Mouse (Mus musculus): Measurements from ENCODE around the gene Eid2. TPM values are rescaled to one million over a fixed set of nuclear protein-coding genes. Genes with fewer than 3 reads are reported as not detected.

Gene Eid2
- polyA plus RNA-seq, 1 experiment from 2014 or later = 12.6 TPM

DNA sequence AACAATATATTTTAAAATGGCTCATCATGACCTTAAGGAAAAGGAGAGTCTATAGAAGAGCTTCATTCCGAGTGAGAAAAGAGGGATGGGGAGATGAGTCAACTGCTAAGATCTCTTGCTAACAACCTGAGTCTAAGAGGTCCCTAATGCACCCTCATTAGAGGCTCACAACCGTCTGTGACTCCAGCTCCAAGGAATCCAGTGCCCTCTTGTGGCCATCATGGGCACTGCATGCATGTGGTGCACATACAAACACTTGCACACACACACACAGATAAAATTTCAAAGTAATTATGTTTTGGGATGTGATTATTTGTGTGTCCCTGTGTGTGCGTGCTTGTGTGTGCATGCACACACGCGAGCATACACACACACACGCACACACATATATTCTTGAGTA, 12.2 kb upstream of the Eid2 start:
- Histone ChIP-seq H3K27ac (ENCODE audit: low read depth, low read length) (no peak overlapping the region), H3K36me3 (ENCODE audit: control insufficient read depth, insufficient read depth, low read length) (no peaks in the 10 kb centered on the region), H3K9me3 (ENCODE audit: control insufficient read depth, low read length) (peaks cover 3% of the 10 kb centered on the region; the same call in 1 of the 2 replicates), H3K9ac (ENCODE audit: low read length) (no peak overlapping the region), H3K27me3 (ENCODE audit: control insufficient read depth, insufficient read depth, low read length) (no peaks in the 10 kb centered on the region), H3K4me2 (ENCODE audit: low read depth, low read length, severe bottlenecking) (no peak overlapping the region), H3K4me1 (replicated peaks; ENCODE audit: control insufficient read depth, insufficient read depth, low read length) (no peaks in the 10 kb centered on the region), H3K4me3 (ENCODE audit: low read depth, low read length) (no peak overlapping the region)
- WGBS = 74% methylated on average over 6 of the region's 6 CpGs
- DNase-seq (ENCODE audit: low spot score) (peak; percentile 47), ATAC-seq (replicated peaks; ENCODE audit: low FRiP score) (no peak)

GRCm38 (mm10) chr7:28262861-28263260, 4.8 kb upstream of the Eid2 start:
- H3K9ac ChIP-seq (ENCODE audit: low read length) = no peak overlapping the region
- ATAC-seq (replicated peaks; ENCODE audit: low FRiP score) (no peak), DNase-seq (ENCODE audit: low spot score) (no peak)

DNA sequence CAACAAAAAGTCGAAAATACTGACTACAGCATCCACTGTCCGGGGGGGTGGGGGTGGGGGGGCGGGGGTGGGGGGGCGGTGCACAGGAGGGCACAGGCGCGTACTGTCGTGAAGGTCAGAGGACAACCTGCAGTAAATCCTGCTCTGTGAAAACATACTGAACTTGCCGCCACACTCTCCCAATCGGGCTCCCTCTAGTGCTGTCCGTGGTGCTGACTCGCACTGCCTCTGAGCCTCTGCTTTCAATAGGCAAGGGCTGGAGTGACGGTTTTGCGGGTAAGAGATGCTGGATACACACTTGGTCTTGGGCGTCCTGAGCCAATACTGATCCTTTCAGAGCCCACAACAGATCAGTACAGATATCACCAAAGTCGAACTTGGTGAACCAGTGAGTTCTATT, 3.9 kb upstream of the Eid2 start:
- Histone ChIP-seq H3K27me3 (ENCODE audit: control insufficient read depth, insufficient read depth, low read length) (no peaks in the 10 kb centered on the region), H3K4me3 (ENCODE audit: low read depth, low read length) (no peak overlapping the region), H3K9me3 (ENCODE audit: control insufficient read depth, low read length) (no peaks in the 10 kb centered on the region), H3K9ac (ENCODE audit: low read length) (no peak overlapping the region), H3K4me2 (ENCODE audit: low read depth, low read length, severe bottlenecking) (no peak overlapping the region), H3K36me3 (ENCODE audit: control insufficient read depth, insufficient read depth, low read length) (no peaks in the 10 kb centered on the region), H3K4me1 (replicated peaks; ENCODE audit: control insufficient read depth, insufficient read depth, low read length) (0 out of 2 replicates have a peak, but pooled peaks cover 2% of the 10 kb centered on the region), H3K27ac (ENCODE audit: low read depth, low read length) (no peak overlapping the region)
- no peak for ATAC-seq (replicated peaks; ENCODE audit: low FRiP score)
- peak; percentile 84 for DNase-seq (ENCODE audit: low spot score)
- 7% methylated on average over 15 of the region's 15 CpGs for WGBS

More at GRCm38 (mm10) chr7:28262861-28263260, 4.8 kb upstream of the Eid2 start:
- Histone ChIP-seq H3K9me3 (ENCODE audit: control insufficient read depth, low read length) (no peaks in the 10 kb centered on the region), H3K36me3 (ENCODE audit: control insufficient read depth, insufficient read depth, low read length) (no peaks in the 10 kb centered on the region), H3K27ac (ENCODE audit: low read depth, low read length) (no peak overlapping the region), H3K27me3 (ENCODE audit: control insufficient read depth, insufficient read depth, low read length) (no peaks in the 10 kb centered on the region), H3K4me2 (ENCODE audit: low read depth, low read length, severe bottlenecking) (no peak overlapping the region), H3K4me1 (replicated peaks; ENCODE audit: control insufficient read depth, insufficient read depth, low read length) (no peaks in the 10 kb centered on the region), H3K4me3 (ENCODE audit: low read depth, low read length) (no peak overlapping the region)
- 45% methylated on average over 5 of the region's 5 CpGs for WGBS

- DNase-seq (ENCODE audit: low spot score) (no peak), ATAC-seq (replicated peaks; ENCODE audit: low FRiP score) (no peak)
- H3K9me3 ChIP-seq (ENCODE audit: control insufficient read depth, low read length) = no peaks in the 10 kb centered on the region; the same call in 1 of the 2 replicates
- H3K36me3 ChIP-seq (ENCODE audit: control insufficient read depth, insufficient read depth, low read length) = peaks cover 2% of the 10 kb centered on the region; the same call in 1 of the 2 replicates
- no peaks in the 10 kb centered on the region for H3K27me3 ChIP-seq (ENCODE audit: control insufficient read depth, insufficient read depth, low read length)
- no peak overlapping the region for H3K4me2 ChIP-seq (ENCODE audit: low read depth, low read length, severe bottlenecking)
- H3K9ac ChIP-seq (ENCODE audit: low read length) = no peak overlapping the region
- WGBS = 91% methylated on average over 13 of the region's 13 CpGs
- H3K4me3 ChIP-seq (ENCODE audit: low read depth, low read length) = no peak overlapping the region
- 0 out of 2 replicates have a peak, but pooled peaks cover 2% of the 10 kb centered on the region for H3K4me1 ChIP-seq (replicated peaks; ENCODE audit: control insufficient read depth, insufficient read depth, low read length)
- H3K27ac ChIP-seq (ENCODE audit: low read depth, low read length) = no peak overlapping the region
Measured at GRCm38 (mm10) chr7:28265391-28265790, 2.3 kb upstream of the Eid2 start.

DNA sequence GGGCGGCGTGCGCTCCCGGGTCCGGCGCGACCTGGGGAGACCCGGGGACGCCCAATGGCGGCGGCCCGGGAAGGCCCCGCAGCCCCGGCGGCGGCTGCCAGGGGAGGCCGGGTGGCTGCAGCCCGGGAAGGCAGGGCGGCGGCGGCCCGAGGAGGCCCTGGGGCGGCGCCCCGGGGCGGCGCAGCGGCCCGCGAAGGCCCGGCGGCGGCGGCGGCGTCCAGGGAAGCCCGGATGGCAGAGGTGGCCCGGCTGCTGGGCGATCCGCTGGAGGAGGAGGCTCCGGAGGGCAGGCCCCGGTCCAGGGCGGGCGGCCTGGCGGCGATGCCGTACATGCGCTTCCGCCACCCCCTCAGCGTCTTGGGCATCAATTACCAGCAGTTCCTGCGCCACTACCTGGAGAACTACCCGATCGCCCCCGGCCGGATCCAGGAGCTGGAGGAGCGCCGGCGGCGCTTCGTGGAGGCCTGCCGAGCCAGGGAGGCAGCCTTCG, 406 bp downstream of the Eid2 start:
- ATAC-seq (replicated peaks; ENCODE audit: low FRiP score) (peak; percentile 77), DNase-seq (ENCODE audit: low spot score) (peak; percentile 81)
- Histone ChIP-seq H3K9me3 (ENCODE audit: control insufficient read depth, low read length) (no peaks in the 10 kb centered on the region; the same call in 1 of the 2 replicates), H3K4me3 (ENCODE audit: low read depth, low read length) (peak overlapping the region; percentile 96), H3K36me3 (ENCODE audit: control insufficient read depth, insufficient read depth, low read length) (peaks cover 2% of the 10 kb centered on the region; the same call in 1 of the 2 replicates), H3K27me3 (ENCODE audit: control insufficient read depth, insufficient read depth, low read length) (no peaks in the 10 kb centered on the region), H3K4me1 (replicated peaks; ENCODE audit: control insufficient read depth, insufficient read depth, low read length) (0 out of 2 replicates have a peak, but pooled peaks cover 2% of the 10 kb centered on the region), H3K4me2 (ENCODE audit: low read depth, low read length, severe bottlenecking) (peak overlapping the region; percentile 72), H3K9ac (ENCODE audit: low read length) (peak overlapping the region; percentile 99), H3K27ac (ENCODE audit: low read depth, low read length) (peak overlapping the region; percentile 68)
- WGBS = under 1% methylated on average over 46 of the region's 62 CpGs

DNA sequence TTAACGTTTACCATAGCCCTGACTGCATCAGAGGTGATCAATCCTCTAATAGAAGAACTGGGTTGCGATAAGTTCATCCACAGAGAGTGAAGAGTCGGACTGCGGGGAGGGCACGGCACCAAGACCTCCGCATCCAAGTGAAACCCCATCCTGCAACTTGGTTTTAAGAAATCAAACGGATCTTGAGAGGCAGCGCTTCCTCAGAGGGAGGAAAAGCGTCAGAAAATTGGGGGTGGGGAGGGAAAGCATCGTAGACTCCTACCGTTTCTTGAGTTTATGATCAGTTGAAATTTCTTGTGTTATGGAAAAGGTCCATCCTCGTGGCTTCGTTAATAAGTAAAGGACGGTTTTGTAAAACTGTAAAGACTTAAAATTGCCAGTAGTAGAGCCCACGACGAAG, 895 bp downstream of the Eid2 start:
- Histone ChIP-seq H3K27ac (ENCODE audit: low read depth, low read length) (no peak overlapping the region), H3K27me3 (ENCODE audit: control insufficient read depth, insufficient read depth, low read length) (no peaks in the 10 kb centered on the region), H3K4me1 (replicated peaks; ENCODE audit: control insufficient read depth, insufficient read depth, low read length) (0 out of 2 replicates have a peak, but pooled peaks cover 2% of the 10 kb centered on the region), H3K36me3 (ENCODE audit: control insufficient read depth, insufficient read depth, low read length) (peaks cover 2% of the 10 kb centered on the region; the same call in 1 of the 2 replicates), H3K9me3 (ENCODE audit: control insufficient read depth, low read length) (no peaks in the 10 kb centered on the region; the same call in 1 of the 2 replicates), H3K4me2 (ENCODE audit: low read depth, low read length, severe bottlenecking) (peak overlapping the region; percentile 72), H3K9ac (ENCODE audit: low read length) (peak overlapping the region; percentile 99), H3K4me3 (ENCODE audit: low read depth, low read length) (peak overlapping the region; percentile 96)
- no peak for ATAC-seq (replicated peaks; ENCODE audit: low FRiP score)
- no peak for DNase-seq (ENCODE audit: low spot score)
- WGBS = 36% methylated on average over 16 of the region's 16 CpGs

DNA sequence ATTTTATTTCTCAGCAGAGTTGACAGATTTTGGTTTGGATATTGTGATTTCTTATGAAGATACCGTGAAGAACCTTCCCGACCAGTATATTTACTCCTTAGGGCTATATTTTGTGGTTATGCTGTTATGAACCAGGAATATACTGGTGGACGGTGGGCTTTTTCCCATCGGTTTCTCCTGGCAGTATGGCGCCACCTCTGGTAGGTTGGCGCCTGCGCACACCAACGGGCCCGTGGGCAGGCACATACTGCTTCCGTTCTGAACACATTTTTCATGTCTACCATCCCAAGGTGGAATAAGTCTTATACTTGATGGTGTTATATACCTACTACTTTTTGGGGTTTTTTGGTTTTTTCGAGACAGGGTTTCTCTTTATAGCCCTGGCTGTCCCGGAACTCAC, 1.7 kb downstream of the Eid2 start:
- no peak overlapping the region for H3K27ac ChIP-seq (ENCODE audit: low read depth, low read length)
- no peak overlapping the region for H3K4me3 ChIP-seq (ENCODE audit: low read depth, low read length)
- H3K9me3 ChIP-seq (ENCODE audit: control insufficient read depth, low read length) = no peaks in the 10 kb centered on the region; the same call in 1 of the 2 replicates
- H3K9ac ChIP-seq (ENCODE audit: low read length) = no peak overlapping the region
- DNase-seq (ENCODE audit: low spot score) = no peak
- H3K4me1 ChIP-seq (replicated peaks; ENCODE audit: control insufficient read depth, insufficient read depth, low read length) = 0 out of 2 replicates have a peak, but pooled peaks cover 2% of the 10 kb centered on the region
- peaks cover 2% of the 10 kb centered on the region; the same call in 1 of the 2 replicates for H3K36me3 ChIP-seq (ENCODE audit: control insufficient read depth, insufficient read depth, low read length)
- WGBS = 96% methylated on average over 12 of the region's 12 CpGs
- no peak overlapping the region for H3K4me2 ChIP-seq (ENCODE audit: low read depth, low read length, severe bottlenecking)
- ATAC-seq (replicated peaks; ENCODE audit: low FRiP score) = no peak
- H3K27me3 ChIP-seq (ENCODE audit: control insufficient read depth, insufficient read depth, low read length) = no peaks in the 10 kb centered on the region

DNA sequence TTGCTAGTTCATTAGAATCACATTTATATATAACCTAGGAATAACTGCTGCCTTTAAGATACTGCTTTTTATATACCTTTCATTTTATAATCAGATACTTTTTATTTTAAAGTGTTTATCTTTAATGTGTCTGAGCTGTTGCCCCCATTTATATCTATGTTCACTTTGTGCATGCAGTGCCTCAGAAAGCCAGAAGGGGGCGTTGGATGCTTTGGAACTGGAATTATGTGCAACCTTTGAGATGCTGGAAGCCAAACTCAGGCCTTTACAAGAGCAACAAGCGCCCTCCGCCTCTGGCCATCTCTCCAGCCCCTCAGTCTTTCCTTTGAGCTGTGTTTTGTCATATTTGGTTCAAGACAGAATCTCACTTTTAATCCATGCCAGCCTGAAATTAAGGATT, 4.1 kb downstream of the Eid2 start:
- no peak overlapping the region for H3K9ac ChIP-seq (ENCODE audit: low read length)
- peaks cover 2% of the 10 kb centered on the region; the same call in 1 of the 2 replicates for H3K36me3 ChIP-seq (ENCODE audit: control insufficient read depth, insufficient read depth, low read length)
- H3K4me2 ChIP-seq (ENCODE audit: low read depth, low read length, severe bottlenecking) = no peak overlapping the region
- H3K27ac ChIP-seq (ENCODE audit: low read depth, low read length) = no peak overlapping the region
- H3K4me1 ChIP-seq (replicated peaks; ENCODE audit: control insufficient read depth, insufficient read depth, low read length) = 0 out of 2 replicates have a peak, but pooled peaks cover 2% of the 10 kb centered on the region
- ATAC-seq (replicated peaks; ENCODE audit: low FRiP score) (no peak), DNase-seq (ENCODE audit: low spot score) (no peak)
- H3K9me3 ChIP-seq (ENCODE audit: control insufficient read depth, low read length) = no peaks in the 10 kb centered on the region; the same call in 1 of the 2 replicates
- H3K4me3 ChIP-seq (ENCODE audit: low read depth, low read length) = no peak overlapping the region
- WGBS = 71% methylated on average over 3 of the region's 3 CpGs
- H3K27me3 ChIP-seq (ENCODE audit: control insufficient read depth, insufficient read depth, low read length) = no peaks in the 10 kb centered on the region

GRCm38 (mm10) chr7:28277237-28277614, 9.5 kb downstream of the Eid2 start:
- H3K27ac ChIP-seq (ENCODE audit: low read depth, low read length) = no peak overlapping the region
- no peak overlapping the region for H3K4me2 ChIP-seq (ENCODE audit: low read depth, low read length, severe bottlenecking)
- H3K4me1 ChIP-seq (replicated peaks; ENCODE audit: control insufficient read depth, insufficient read depth, low read length) = peaks cover 3% of the 10 kb centered on the region; the same call in 1 of the 2 replicates
- H3K36me3 ChIP-seq (ENCODE audit: control insufficient read depth, insufficient read depth, low read length) = no peaks in the 10 kb centered on the region
- H3K9me3 ChIP-seq (ENCODE audit: control insufficient read depth, low read length) = no peaks in the 10 kb centered on the region
- DNase-seq (ENCODE audit: low spot score) (no peak), ATAC-seq (replicated peaks; ENCODE audit: low FRiP score) (peak; percentile 37; the same call in 1 of the 2 replicates)
- H3K9ac ChIP-seq (ENCODE audit: low read length) = no peak overlapping the region
- no peak overlapping the region for H3K4me3 ChIP-seq (ENCODE audit: low read depth, low read length)
- H3K27me3 ChIP-seq (ENCODE audit: control insufficient read depth, insufficient read depth, low read length) = no peaks in the 10 kb centered on the region
- WGBS = 65% methylated on average over 8 of the region's 8 CpGs
